Mouse (Mus musculus): ENCODE results near the gene Pnp. TPM values are rescaled to one million over a fixed set of nuclear protein-coding genes. Genes with fewer than 3 reads are reported as not detected.
"Not testable (repeated sequence)": the region's sequence is repeated elsewhere in the genome, so short reads cannot be mapped to it uniquely, and the experiment has no call there.

Gene Pnp
- total RNA-seq, 2 experiments from 2014 or later: 3.9 to 4.3 TPM

GRCm38 (mm10) chr14:50927366-50927765 lies 3.5 kb upstream of the Pnp start:
- intact Hi-C loops (cut with DNase I): no loop called here
- no peak for DNase-seq

- peak in 1 of 2 experiments; percentile 19 for DNase-seq
- intact Hi-C loops (cut with DNase I): no loop called here
These were observed 931 bp upstream of the Pnp start for GRCm38 (mm10) chr14:50929951-50930350.

GRCm38 (mm10) chr14:50930377-50930753 lies 517 bp upstream of the Pnp start:
- intact Hi-C loops (cut with DNase I): no loop called here
- no peak for DNase-seq

GRCm38 (mm10) chr14:50931493-50932020 lies 675 bp downstream of the Pnp start:
- DNase-seq: no peak
- intact Hi-C loops (cut with DNase I): no loop called here

GRCm38 (mm10) chr14:50936649-50937048 lies 5.8 kb downstream of the Pnp start:
- no peak for DNase-seq
- intact Hi-C loops (cut with DNase I): no loop called here

- intact Hi-C loops (cut with DNase I): no loop called here
- DNase-seq: no peak
These were observed 7.4 kb downstream of the Pnp start for GRCm38 (mm10) chr14:50938119-50938908.

GRCm38 (mm10) chr14:50938940-50939339 lies 8.1 kb downstream of the Pnp start:
- no peak for DNase-seq
- intact Hi-C loops (cut with DNase I): no loop called here

- peak; percentile 95 to 96 for DNase-seq
- intact Hi-C loops (cut with DNase I): no loop called here
These were observed 13.2 kb downstream of the Pnp start, which contains the start of gene Gm49342 for GRCm38 (mm10) chr14:50943932-50944667. Gene Gm49342 (plus strand): TSS chr14:50944517.

GRCm38 (mm10) chr14:50944668-50945033 lies 13.8 kb downstream of the Pnp start:
- intact Hi-C loops (cut with DNase I); DNase-seq: not testable (repeated sequence)

GRCm38 (mm10) chr14:50945081-50945480 lies 14.2 kb downstream of the Pnp start:
- intact Hi-C loops (cut with DNase I); DNase-seq: not testable (repeated sequence)

GRCm38 (mm10) chr14:50945526-50945925 lies 14.6 kb downstream of the Pnp start:
- intact Hi-C loops (cut with DNase I); DNase-seq: not testable (repeated sequence)

GRCm38 (mm10) chr14:50955487-50955886 lies 24.6 kb downstream of the Pnp start:
- no peak for DNase-seq
- intact Hi-C loops (cut with DNase I): no loop called here

GRCm38 (mm10) chr14:50955942-50956508 lies 25.1 kb downstream of the Pnp start, which contains the start of gene Pnp2:
Gene Pnp2 (plus strand): TSS chr14:50955992.
- DNase-seq: peak; percentile 15 to 44
- intact Hi-C loops (cut with DNase I): not testable (repeated sequence)

- intact Hi-C loops (cut with DNase I); DNase-seq: not testable (repeated sequence)
These were observed 25.8 kb downstream of the Pnp start for GRCm38 (mm10) chr14:50956724-50957123.

- DNase-seq; intact Hi-C loops (cut with DNase I): not testable (repeated sequence)
These were observed 26.3 kb downstream of the Pnp start for GRCm38 (mm10) chr14:50957146-50957545.

GRCm38 (mm10) chr14:50958289-50958995 lies 27.6 kb downstream of the Pnp start:
- intact Hi-C loops (cut with DNase I); DNase-seq: not testable (repeated sequence)

GRCm38 (mm10) chr14:50968216-50968980 lies 37.5 kb downstream of the Pnp start:
- intact Hi-C loops (cut with DNase I): no loop called here
- DNase-seq: no peak

GRCm38 (mm10) chr14:50969041-50969440 lies 38.2 kb downstream of the Pnp start:
- intact Hi-C loops (cut with DNase I): no loop called here
- DNase-seq: no peak

Measured in gastrocnemius, postnatal 36 days (tissue).